Mouse (Mus musculus): ENCODE measurements around the gene Xntrpc. TPM values are rescaled to one million over a fixed set of nuclear protein-coding genes. Genes with fewer than 3 reads are reported as not detected.

The Xntrpc gene
- total and polyA plus RNA-seq, 2 experiments from 2014 or later, result 0.60 to 2.1 TPM

DNA sequence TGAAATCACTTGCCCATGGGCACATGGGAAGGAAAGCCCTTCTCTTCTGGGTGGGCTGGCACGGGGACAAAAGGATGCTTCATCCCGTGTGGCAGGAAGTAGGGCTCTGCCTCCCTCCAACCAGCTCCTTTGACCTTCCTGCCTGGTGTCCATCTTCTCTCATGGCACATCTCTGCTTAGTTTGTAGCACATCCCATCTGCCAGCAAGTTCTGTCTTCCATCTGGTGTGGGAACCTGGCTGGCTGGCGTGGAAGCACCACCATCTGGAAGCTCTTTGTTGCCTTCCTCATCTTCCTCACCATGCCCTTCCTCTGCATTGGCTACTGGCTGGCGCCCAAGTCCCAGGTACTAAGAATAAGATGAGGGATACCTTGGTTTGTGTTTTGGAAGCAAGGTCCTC is 21.8 kb downstream of the Xntrpc start:
- H3K9ac ChIP-seq (replicated peaks; ENCODE audit: low read length, poor library complexity, severe bottlenecking), result no peak overlapping the region
- WGBS, result 81% methylated on average over 4 of the region's 4 CpGs
- no peak for DNase-seq (ENCODE audit: low spot score)

DNA sequence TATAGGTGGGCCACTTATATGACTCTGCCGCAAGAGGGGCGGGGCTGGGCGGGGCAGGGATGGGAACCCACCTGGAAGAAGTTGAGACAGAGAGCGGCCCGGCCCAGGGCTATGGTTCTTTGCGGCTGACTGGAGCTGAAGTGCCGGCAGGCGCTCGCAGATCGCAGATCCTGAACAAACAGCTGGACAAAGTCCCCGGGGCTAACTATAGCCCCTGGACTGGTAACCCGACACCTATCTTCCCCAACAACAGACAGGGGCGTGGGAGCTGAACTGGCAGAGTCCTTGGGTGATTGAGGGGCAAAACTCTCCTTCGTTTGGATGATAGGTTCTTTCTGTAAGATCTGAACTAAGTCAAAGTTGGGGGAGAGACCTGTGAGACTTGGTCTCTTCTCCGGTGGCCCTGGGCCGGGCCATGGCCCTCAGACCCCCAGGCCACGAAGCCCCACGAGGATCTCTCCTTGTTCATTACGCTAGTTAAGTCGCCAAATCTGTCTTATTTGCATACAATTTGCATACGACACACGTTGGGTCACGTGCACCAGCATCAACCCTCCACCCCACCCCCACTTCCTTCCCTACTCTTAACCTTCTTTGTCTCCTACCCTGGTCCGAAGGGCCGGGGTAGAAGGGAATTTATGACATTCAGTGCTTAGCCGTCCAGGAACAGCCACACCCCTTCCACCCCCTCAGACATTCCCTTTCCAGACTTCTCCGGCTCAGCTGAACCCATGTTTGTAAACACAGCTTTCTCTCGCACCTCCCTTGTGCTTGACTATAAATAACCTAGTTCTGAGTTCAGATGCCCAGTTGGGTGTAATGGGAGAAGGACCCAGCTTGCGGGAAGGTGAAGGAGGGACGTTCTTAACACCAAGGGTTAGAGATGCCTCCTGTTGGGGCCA is 34.5 kb downstream of the Xntrpc start:
- peaks cover 4% of the 10 kb centered on the region; the same call in 1 of the 2 replicates for H3K27me3 ChIP-seq (ENCODE audit: insufficient read depth, low read length)
- no peak overlapping the region for H3K9ac ChIP-seq (replicated peaks; ENCODE audit: low read length, poor library complexity, severe bottlenecking)
- no peak for TF ChIP-seq CTCF (IDR thresholded peaks at IDR 0.05)
- ATAC-seq (ENCODE audit: low FRiP score), result no peak
- no peak overlapping the region for H3K4me3 ChIP-seq (ENCODE audit: low read depth, low read length)
- H3K36me3 ChIP-seq (ENCODE audit: insufficient read depth, low read length), result no peaks in the 10 kb centered on the region
- H3K4me1 ChIP-seq (ENCODE audit: insufficient read depth, low read length), result no peaks in the 10 kb centered on the region
- H3K27ac ChIP-seq (ENCODE audit: low read depth, low read length), result no peak overlapping the region
- WGBS, result 5% methylated on average over 30 of the region's 30 CpGs
- H3K9me3 ChIP-seq (ENCODE audit: low read length), result no peaks in the 10 kb centered on the region
- peak overlapping the region; percentile 13 for H3K4me2 ChIP-seq (ENCODE audit: low read depth, low read length, poor library complexity, severe bottlenecking)
- no peak for DNase-seq (ENCODE audit: low spot score)

More for the DNA sequence above, 21.8 kb downstream of the Xntrpc start:
- TF ChIP-seq CTCF (IDR thresholded peaks at IDR 0.05), result no peak
- Histone ChIP-seq H3K4me1 (ENCODE audit: insufficient read depth, low read length) (no peaks in the 10 kb centered on the region), H3K4me2 (ENCODE audit: low read depth, low read length, poor library complexity, severe bottlenecking) (no peak overlapping the region), H3K27me3 (ENCODE audit: insufficient read depth, low read length) (no peaks in the 10 kb centered on the region), H3K27ac (ENCODE audit: low read depth, low read length) (no peak overlapping the region), H3K4me3 (ENCODE audit: low read depth, low read length) (no peak overlapping the region), H3K36me3 (ENCODE audit: insufficient read depth, low read length) (peaks cover 22% of the 10 kb centered on the region), H3K9me3 (ENCODE audit: low read length) (no peaks in the 10 kb centered on the region)
- no peak for ATAC-seq (ENCODE audit: low FRiP score)

DNA sequence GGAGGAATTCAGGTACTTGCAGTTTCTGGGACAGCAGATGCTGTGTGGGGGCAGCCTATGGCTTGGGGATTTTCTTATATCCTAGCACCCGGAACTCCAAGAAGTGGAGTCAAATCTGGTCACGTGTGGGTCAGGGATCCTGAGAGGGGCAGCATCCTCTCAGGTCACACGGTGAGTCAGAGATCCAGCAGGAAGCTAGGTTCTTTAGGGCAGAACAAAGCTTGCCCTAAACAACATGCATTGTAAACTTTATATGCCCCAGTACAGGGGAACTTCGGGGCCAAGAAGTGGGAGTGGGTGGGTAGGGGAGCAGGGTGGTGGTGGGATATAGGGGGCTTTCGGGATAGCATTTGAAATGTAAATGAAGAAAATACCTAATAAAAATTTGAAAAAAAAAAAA is 35.4 kb downstream of the Xntrpc start:
- Histone ChIP-seq H3K36me3 (ENCODE audit: insufficient read depth, low read length) (no peaks in the 10 kb centered on the region), H3K27me3 (ENCODE audit: insufficient read depth, low read length) (peaks cover 4% of the 10 kb centered on the region; the same call in 1 of the 2 replicates), H3K4me1 (ENCODE audit: insufficient read depth, low read length) (no peaks in the 10 kb centered on the region), H3K4me3 (ENCODE audit: low read depth, low read length) (no peak overlapping the region), H3K4me2 (ENCODE audit: low read depth, low read length, poor library complexity, severe bottlenecking) (no peak overlapping the region), H3K9me3 (ENCODE audit: low read length) (no peaks in the 10 kb centered on the region), H3K9ac (replicated peaks; ENCODE audit: low read length, poor library complexity, severe bottlenecking) (no peak overlapping the region), H3K27ac (ENCODE audit: low read depth, low read length) (no peak overlapping the region)
- DNase-seq (ENCODE audit: low spot score) (no peak), ATAC-seq (ENCODE audit: low FRiP score) (no peak)
- WGBS, result 63% methylated on average over 5 of the region's 5 CpGs
- TF ChIP-seq CTCF (IDR thresholded peaks at IDR 0.05), result no peak

DNA sequence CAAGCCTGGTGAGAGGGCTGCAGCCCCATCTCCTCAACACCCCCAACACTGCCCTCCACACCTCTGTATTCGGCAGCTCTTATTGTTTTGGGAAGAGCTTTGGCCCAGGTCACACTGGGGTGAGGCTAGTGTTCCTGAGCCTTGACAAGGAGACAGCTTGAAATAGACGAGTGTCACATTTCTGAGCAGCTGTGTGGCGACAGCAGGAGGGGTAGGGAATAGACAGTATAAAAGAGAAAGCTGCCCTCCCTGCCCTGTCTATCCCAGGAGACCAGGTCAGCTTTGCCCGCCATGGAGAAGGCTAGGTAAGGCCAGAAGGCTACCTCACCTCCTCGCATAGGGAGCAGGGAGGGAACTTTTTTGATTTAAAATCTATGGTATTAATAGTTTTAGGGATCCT is 36.0 kb downstream of the Xntrpc start, which contains the start of gene Art1:
TSS of gene Art1 (plus strand) at position 257 of the 400 bp plus-strand sequence.
- no peak for TF ChIP-seq CTCF (IDR thresholded peaks at IDR 0.05)
- H3K27me3 ChIP-seq (ENCODE audit: insufficient read depth, low read length), result peaks cover 4% of the 10 kb centered on the region; the same call in 1 of the 2 replicates
- H3K4me3 ChIP-seq (ENCODE audit: low read depth, low read length), result no peak within 1 kb of the TSS
- DNase-seq (ENCODE audit: low spot score) (no peak), ATAC-seq (ENCODE audit: low FRiP score) (no peak)
- no peaks in the 10 kb centered on the region for H3K4me1 ChIP-seq (ENCODE audit: insufficient read depth, low read length)
- WGBS, result 54% methylated on average over 5 of the region's 5 CpGs
- H3K9ac ChIP-seq (replicated peaks; ENCODE audit: low read length, poor library complexity, severe bottlenecking), result no peak within 1 kb of the TSS
- no peaks in the 10 kb centered on the region for H3K9me3 ChIP-seq (ENCODE audit: low read length)
- no peaks in the 10 kb centered on the region for H3K36me3 ChIP-seq (ENCODE audit: insufficient read depth, low read length)
- no peak within 1 kb of the TSS for H3K27ac ChIP-seq (ENCODE audit: low read depth, low read length)
- H3K4me2 ChIP-seq (ENCODE audit: low read depth, low read length, poor library complexity, severe bottlenecking), result no peak within 1 kb of the TSS

DNA sequence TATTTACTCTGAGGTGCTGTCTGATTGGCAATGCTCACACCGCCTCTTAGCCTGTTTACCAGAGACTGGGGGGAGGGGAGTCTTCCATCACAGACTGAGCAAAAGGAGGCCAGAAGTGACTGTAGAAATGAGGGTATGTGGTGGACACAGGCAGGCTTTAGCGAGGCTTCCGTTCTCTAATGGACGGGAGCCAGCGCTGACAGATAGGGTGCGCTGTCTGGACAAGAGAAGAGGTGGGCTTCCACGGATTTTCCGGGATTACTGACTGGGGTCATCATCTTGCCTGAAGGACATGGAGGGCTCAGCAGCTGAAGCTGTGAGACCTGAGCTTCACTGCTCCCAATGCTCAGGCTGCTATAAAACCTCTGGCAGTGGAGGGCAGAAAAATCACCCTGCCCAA is 36.7 kb downstream of the Xntrpc start:
- H3K4me2 ChIP-seq (ENCODE audit: low read depth, low read length, poor library complexity, severe bottlenecking), result no peak overlapping the region
- H3K4me1 ChIP-seq (ENCODE audit: insufficient read depth, low read length), result peaks cover 3% of the 10 kb centered on the region; the same call in 1 of the 2 replicates
- no peak overlapping the region for H3K9ac ChIP-seq (replicated peaks; ENCODE audit: low read length, poor library complexity, severe bottlenecking)
- H3K9me3 ChIP-seq (ENCODE audit: low read length), result no peaks in the 10 kb centered on the region
- H3K27ac ChIP-seq (ENCODE audit: low read depth, low read length), result no peak overlapping the region
- no peaks in the 10 kb centered on the region for H3K36me3 ChIP-seq (ENCODE audit: insufficient read depth, low read length)
- WGBS, result 38% methylated on average over 8 of the region's 8 CpGs
- TF ChIP-seq CTCF (IDR thresholded peaks at IDR 0.05), result 0 out of 2 replicates have a peak, but pooled peaks have one; percentile 2
- ATAC-seq (ENCODE audit: low FRiP score) (no peak), DNase-seq (ENCODE audit: low spot score) (no peak)
- no peak overlapping the region for H3K4me3 ChIP-seq (ENCODE audit: low read depth, low read length)
- peaks cover 4% of the 10 kb centered on the region; the same call in 1 of the 2 replicates for H3K27me3 ChIP-seq (ENCODE audit: insufficient read depth, low read length)

DNA sequence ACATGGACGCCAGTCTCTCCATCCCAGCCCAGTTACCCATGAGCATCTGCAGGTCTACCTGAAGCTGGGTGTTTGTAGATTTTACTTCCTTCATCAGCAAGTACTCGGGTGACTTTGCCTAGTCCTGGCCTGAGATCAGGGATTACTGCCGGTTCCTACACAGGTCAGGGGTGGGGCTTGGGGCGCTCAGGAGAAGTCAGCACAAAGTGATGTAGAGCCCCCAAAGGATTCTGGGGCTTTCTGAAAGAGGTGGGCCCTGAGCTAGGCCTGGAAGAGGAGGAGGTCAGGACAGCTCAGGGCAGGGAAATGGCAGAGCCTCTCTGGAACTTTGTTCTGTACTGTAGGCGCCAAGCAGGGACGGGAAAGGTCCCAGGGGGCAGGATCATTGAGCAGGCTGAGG is 37.2 kb downstream of the Xntrpc start:
- whole genome bisulfite sequencing, result 51% methylated on average over 6 of the region's 6 CpGs
- no peak for TF ChIP-seq CTCF (IDR thresholded peaks at IDR 0.05)
- H3K9me3 ChIP-seq (ENCODE audit: low read length), result no peaks in the 10 kb centered on the region
- no peak overlapping the region for H3K9ac ChIP-seq (replicated peaks; ENCODE audit: low read length, poor library complexity, severe bottlenecking)
- H3K27ac ChIP-seq (ENCODE audit: low read depth, low read length), result no peak overlapping the region
- peaks cover 4% of the 10 kb centered on the region; the same call in 1 of the 2 replicates for H3K27me3 ChIP-seq (ENCODE audit: insufficient read depth, low read length)
- no peak overlapping the region for H3K4me3 ChIP-seq (ENCODE audit: low read depth, low read length)
- H3K4me1 ChIP-seq (ENCODE audit: insufficient read depth, low read length), result peaks cover 3% of the 10 kb centered on the region; the same call in 1 of the 2 replicates
- DNase-seq (ENCODE audit: low spot score), result no peak
- ATAC-seq (ENCODE audit: low FRiP score), result no peak
- H3K4me2 ChIP-seq (ENCODE audit: low read depth, low read length, poor library complexity, severe bottlenecking), result no peak overlapping the region
- H3K36me3 ChIP-seq (ENCODE audit: insufficient read depth, low read length), result no peaks in the 10 kb centered on the region
